Mouse (Mus musculus): ENCODE measurements around the gene Trim12c. TPM values are rescaled to one million over a fixed set of nuclear protein-coding genes. Genes with fewer than 3 reads are reported as not detected.

Trim12c gene
- polyA plus RNA-seq, 1 experiment from 2014 or later: 2.8 TPM

Other genes starting within 250 kb of the Trim12c start
- not detected in 2 replicates for gene Olfr646, start 248.5 kb downstream of the Trim12c start, polyA plus RNA-seq (2014; fragmentation: Nextera tagmentation; extraction: Ambion mirVana)
- not detected in 2 replicates for gene Ubqln5, start 223.5 kb downstream of the Trim12c start, polyA plus RNA-seq (2014; fragmentation: Nextera tagmentation; extraction: Ambion mirVana)
- gene Olfr643, start 216.0 kb downstream of the Trim12c start, polyA plus RNA-seq (2014; fragmentation: Nextera tagmentation; extraction: Ambion mirVana): not detected in 2 replicates
- gene Ubqln3, start 210.1 kb downstream of the Trim12c start, polyA plus RNA-seq (2014; fragmentation: Nextera tagmentation; extraction: Ambion mirVana): not detected in 2 replicates
- gene Ubqlnl, start 202.8 kb downstream of the Trim12c start, polyA plus RNA-seq (2014; fragmentation: Nextera tagmentation; extraction: Ambion mirVana): not detected in 2 replicates
- gene Olfm5, start 188.5 kb downstream of the Trim12c start, polyA plus RNA-seq (2014; fragmentation: Nextera tagmentation; extraction: Ambion mirVana): not detected in 2 replicates
- 0.24 and 0.30 TPM in 2 replicates for gene Olfr648, start 170.0 kb downstream of the Trim12c start, polyA plus RNA-seq (2014; fragmentation: Nextera tagmentation; extraction: Ambion mirVana)
- not detected in 2 replicates for gene Olfr649, start 157.4 kb downstream of the Trim12c start, polyA plus RNA-seq (2014; fragmentation: Nextera tagmentation; extraction: Ambion mirVana)
- gene Trim6, start 134.6 kb downstream of the Trim12c start, polyA plus RNA-seq (2014; fragmentation: Nextera tagmentation; extraction: Ambion mirVana): 9.8 and 9.9 TPM in 2 replicates
- 2.2 and 2.9 TPM in 2 replicates for gene Trim34a, start 108.9 kb downstream of the Trim12c start, polyA plus RNA-seq (2014; fragmentation: Nextera tagmentation; extraction: Ambion mirVana)
- gene Trim5, start 65.3 kb downstream of the Trim12c start, polyA plus RNA-seq (2014; fragmentation: Nextera tagmentation; extraction: Ambion mirVana): 0.42 and 0.57 TPM in 2 replicates
- 9.3 and 10.6 TPM in 2 replicates for gene Trim12a, start 37.9 kb downstream of the Trim12c start, polyA plus RNA-seq (2014; fragmentation: Nextera tagmentation; extraction: Ambion mirVana)
- 0.20 TPM in 1 of 2 replicates, not detected in the other for gene Trim34b, start 23.9 kb downstream of the Trim12c start, polyA plus RNA-seq (2014; fragmentation: Nextera tagmentation; extraction: Ambion mirVana)
- 0.16 TPM in 1 of 2 replicates, not detected in the other for gene Trim30b, start 16.5 kb upstream of the Trim12c start, polyA plus RNA-seq (2014; fragmentation: Nextera tagmentation; extraction: Ambion mirVana)
- gene Trim30c, start 47.5 kb upstream of the Trim12c start, polyA plus RNA-seq (2014; fragmentation: Nextera tagmentation; extraction: Ambion mirVana): not detected in 2 replicates
- 0.45 and 0.80 TPM in 2 replicates for gene Trim30a, start 111.8 kb upstream of the Trim12c start, polyA plus RNA-seq (2014; fragmentation: Nextera tagmentation; extraction: Ambion mirVana)
- 0.07 TPM in 1 of 2 replicates, not detected in the other for gene Trim30d, start 154.5 kb upstream of the Trim12c start, polyA plus RNA-seq (2014; fragmentation: Nextera tagmentation; extraction: Ambion mirVana)
- gene Olfr651, start 196.8 kb upstream of the Trim12c start, polyA plus RNA-seq (2014; fragmentation: Nextera tagmentation; extraction: Ambion mirVana): not detected in 2 replicates
- not detected in 2 replicates for gene Olfr652, start 207.5 kb upstream of the Trim12c start, polyA plus RNA-seq (2014; fragmentation: Nextera tagmentation; extraction: Ambion mirVana)
- gene Olfr653, start 224.0 kb upstream of the Trim12c start, polyA plus RNA-seq (2014; fragmentation: Nextera tagmentation; extraction: Ambion mirVana): not detected in 2 replicates
- gene Olfr654, start 233.7 kb upstream of the Trim12c start, polyA plus RNA-seq (2014; fragmentation: Nextera tagmentation; extraction: Ambion mirVana): not detected in 2 replicates
- not detected in 2 replicates for gene Olfr655, start 248.4 kb upstream of the Trim12c start, polyA plus RNA-seq (2014; fragmentation: Nextera tagmentation; extraction: Ambion mirVana)